Mouse (Mus musculus): ENCODE measurements at regions not wholly inside any gene's neighbourhood (a gene's known extent, or its start where the extent isn't known, plus 50 kb on each side); places are given as distances from the start of the nearest gene placed in this dataset.
"Not testable (repeated sequence)": the region's sequence is repeated elsewhere in the genome, so short reads cannot be mapped to it uniquely, and the experiment has no call there.

DNA sequence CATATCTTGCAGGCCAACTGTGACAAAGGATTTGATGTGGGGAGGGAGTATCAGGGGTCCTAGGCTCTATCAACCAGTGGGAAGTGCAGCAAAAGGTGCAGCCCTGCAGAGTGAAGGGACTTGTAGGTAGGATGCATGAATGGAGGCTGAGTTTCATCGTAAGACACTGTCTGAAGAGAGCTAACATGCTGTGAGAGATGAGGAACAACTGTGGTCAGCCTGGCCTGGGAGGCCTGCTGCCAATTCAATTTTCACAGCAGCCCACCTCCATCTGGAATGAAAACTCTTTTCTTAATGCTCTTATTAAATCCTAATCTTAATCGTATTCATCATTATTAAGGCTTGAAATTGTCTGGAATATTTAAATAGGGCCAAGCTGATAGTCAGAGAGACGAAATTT lies 622.1 kb upstream of the Brinp1 start:
- no peak for ATAC-seq (ENCODE audit: low FRiP score, low read depth)
- H3K9ac ChIP-seq, result no peak overlapping the region
- no peak overlapping the region for H3K4me3 ChIP-seq
- H3K27me3 ChIP-seq, result no peaks in the 10 kb centered on the region
- H3K27ac ChIP-seq (replicated peaks), result no peak overlapping the region
- no peaks in the 10 kb centered on the region for H3K36me3 ChIP-seq
- no peaks in the 10 kb centered on the region for H3K9me3 ChIP-seq
- H3K4me1 ChIP-seq (replicated peaks), result no peaks in the 10 kb centered on the region
- WGBS, result 68% methylated on average over 3 of the region's 3 CpGs
- H3K4me2 ChIP-seq, result no peak overlapping the region

DNA sequence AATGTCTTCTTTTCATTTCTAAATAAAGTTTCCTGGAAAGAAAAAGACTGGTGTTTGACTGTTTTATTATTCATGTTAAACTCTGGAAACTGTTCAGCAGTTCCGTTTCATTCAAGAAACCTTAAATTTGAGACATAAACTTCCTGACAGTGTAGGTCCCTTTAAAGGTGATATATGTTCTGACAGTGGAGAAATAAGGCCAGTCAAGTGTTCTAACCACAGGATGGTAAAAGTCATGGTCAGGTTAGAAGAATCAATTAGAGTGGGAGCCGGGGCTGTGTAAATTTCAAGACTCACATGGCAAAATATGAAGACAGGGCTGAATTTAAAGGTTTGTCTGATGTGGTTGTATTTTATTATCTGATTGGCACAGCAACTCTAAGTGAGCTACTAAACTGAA lies 593.9 kb upstream of the Brinp1 start:
- no peaks in the 10 kb centered on the region for H3K9me3 ChIP-seq
- no peak overlapping the region for H3K27ac ChIP-seq (replicated peaks)
- H3K4me2 ChIP-seq, result no peak overlapping the region
- no peaks in the 10 kb centered on the region for H3K36me3 ChIP-seq
- 87% methylated on average over 2 of the region's 2 CpGs for WGBS
- H3K4me1 ChIP-seq (replicated peaks), result no peaks in the 10 kb centered on the region
- no peak overlapping the region for H3K4me3 ChIP-seq
- H3K9ac ChIP-seq, result no peak overlapping the region
- no peaks in the 10 kb centered on the region for H3K27me3 ChIP-seq
- ATAC-seq (ENCODE audit: low FRiP score, low read depth), result no peak

DNA sequence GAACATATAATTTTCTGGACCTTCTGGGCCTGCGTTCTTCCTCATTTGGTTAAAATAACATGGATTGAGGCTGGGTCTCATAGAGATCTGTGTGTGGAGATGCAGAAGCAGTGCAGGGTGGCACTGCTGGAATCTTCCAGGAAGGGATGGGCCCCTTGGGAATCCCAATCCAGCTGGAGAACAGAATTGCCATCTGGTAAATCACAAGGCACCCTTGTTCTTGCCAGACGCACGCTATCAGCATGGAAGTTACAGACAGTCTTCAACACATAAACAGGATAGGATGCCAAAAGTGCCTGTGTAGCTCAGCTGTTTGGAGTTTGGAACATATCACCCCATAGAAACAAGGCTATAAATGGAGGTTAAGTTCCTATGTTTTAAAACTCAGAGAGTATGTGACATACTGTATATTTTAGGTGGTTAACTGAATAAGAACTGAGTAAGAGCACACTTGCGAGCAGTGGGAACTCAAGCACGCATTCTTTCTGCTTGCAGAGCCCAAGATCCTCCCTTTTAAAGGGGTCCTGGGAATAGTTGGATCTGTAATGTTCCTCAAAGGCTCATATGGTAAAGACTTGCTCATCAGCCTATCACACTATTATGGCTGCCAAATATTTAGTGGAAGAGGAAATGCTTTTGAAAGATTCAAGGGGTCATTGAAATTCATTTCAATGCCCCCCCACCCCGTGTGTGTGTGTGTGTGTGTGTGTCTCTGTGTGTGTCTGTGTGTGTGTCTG lies 584.1 kb upstream of the Brinp1 start:
- 84% methylated on average over 6 of the region's 6 CpGs for WGBS
- no peak overlapping the region for H3K9ac ChIP-seq
- H3K27me3 ChIP-seq, result no peaks in the 10 kb centered on the region
- no peak overlapping the region for H3K4me3 ChIP-seq
- no peaks in the 10 kb centered on the region for H3K4me1 ChIP-seq (replicated peaks)
- ATAC-seq (ENCODE audit: low FRiP score, low read depth), result no peak
- no peak overlapping the region for H3K27ac ChIP-seq (replicated peaks)
- no peak overlapping the region for H3K4me2 ChIP-seq
- no peaks in the 10 kb centered on the region for H3K36me3 ChIP-seq
- no peaks in the 10 kb centered on the region for H3K9me3 ChIP-seq

DNA sequence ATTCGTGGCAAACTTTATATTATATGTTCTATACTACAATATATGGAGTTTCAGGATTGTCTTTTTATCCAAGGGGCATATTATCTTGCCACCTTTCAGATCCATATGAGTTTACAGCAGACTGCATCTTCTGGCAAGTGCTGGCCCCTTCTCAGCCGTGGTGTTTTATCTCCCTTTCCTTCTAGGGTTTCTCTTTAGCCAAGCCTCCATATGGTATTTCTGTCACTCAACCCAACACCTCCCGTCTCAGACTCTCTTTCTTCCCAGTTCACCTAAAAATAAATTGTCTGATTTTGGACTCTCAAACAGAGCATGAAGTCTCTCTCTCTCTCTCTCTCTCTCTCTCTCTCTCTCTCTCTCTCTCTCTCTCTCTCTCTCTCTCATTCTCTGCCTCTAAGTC lies 578.9 kb upstream of the Brinp1 start:
- no peaks in the 10 kb centered on the region for H3K9me3 ChIP-seq
- H3K4me2 ChIP-seq, result no peak overlapping the region
- H3K4me3 ChIP-seq, result no peak overlapping the region
- H3K4me1 ChIP-seq (replicated peaks), result no peaks in the 10 kb centered on the region
- no peak overlapping the region for H3K9ac ChIP-seq
- no peaks in the 10 kb centered on the region for H3K27me3 ChIP-seq
- H3K36me3 ChIP-seq, result no peaks in the 10 kb centered on the region
- WGBS, result 74% methylated on average over 3 of the region's 3 CpGs
- no peak for ATAC-seq (ENCODE audit: low FRiP score, low read depth)
- no peak overlapping the region for H3K27ac ChIP-seq (replicated peaks)

DNA sequence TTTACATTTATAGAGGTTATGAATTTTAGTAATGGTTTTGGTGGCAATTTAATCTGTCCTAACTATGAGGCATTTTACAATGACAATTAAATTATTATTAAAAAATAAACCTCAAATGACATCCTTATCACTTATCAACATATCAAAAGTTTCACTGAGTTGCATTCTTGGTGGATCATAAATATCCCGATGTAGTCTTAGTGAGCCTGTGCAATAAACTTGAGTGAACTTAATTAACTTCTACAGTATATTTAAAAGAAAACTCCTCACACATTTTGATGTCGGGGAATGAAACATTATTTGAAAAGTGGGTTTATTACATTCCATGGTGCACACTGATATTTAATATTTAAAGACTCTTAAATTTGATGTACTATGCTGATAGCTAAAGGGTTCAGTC lies 568.9 kb upstream of the Brinp1 start:
- H3K9me3 ChIP-seq, result no peaks in the 10 kb centered on the region
- WGBS, result 74% methylated on average over 2 of the region's 2 CpGs
- H3K4me1 ChIP-seq (replicated peaks), result no peaks in the 10 kb centered on the region
- H3K36me3 ChIP-seq, result no peaks in the 10 kb centered on the region
- no peak overlapping the region for H3K9ac ChIP-seq
- H3K27ac ChIP-seq (replicated peaks), result no peak overlapping the region
- no peak overlapping the region for H3K4me2 ChIP-seq
- no peaks in the 10 kb centered on the region for H3K27me3 ChIP-seq
- no peak for ATAC-seq (ENCODE audit: low FRiP score, low read depth)
- H3K4me3 ChIP-seq, result no peak overlapping the region

DNA sequence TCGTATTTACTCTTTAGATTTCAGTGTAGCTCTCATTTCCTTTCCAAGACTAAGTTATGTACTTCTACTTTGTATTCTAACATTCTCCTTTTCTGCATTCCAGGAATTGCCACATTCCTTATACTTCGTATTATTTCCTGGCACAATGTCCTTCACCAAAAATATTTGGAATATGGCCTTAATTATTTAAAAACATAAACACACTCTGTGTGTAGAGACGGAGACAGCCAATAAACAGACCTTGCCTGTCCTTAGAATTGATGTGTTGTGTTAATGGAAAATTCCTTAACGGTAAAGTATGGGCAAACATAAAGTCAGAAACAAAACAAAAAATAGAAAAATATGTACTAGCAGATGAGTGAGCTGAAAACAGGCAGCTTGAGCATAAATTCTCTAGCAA lies 554.1 kb upstream of the Brinp1 start:
- WGBS, result 77% methylated on average over 4 of the region's 4 CpGs
- ATAC-seq (ENCODE audit: low FRiP score, low read depth), result no peak

DNA sequence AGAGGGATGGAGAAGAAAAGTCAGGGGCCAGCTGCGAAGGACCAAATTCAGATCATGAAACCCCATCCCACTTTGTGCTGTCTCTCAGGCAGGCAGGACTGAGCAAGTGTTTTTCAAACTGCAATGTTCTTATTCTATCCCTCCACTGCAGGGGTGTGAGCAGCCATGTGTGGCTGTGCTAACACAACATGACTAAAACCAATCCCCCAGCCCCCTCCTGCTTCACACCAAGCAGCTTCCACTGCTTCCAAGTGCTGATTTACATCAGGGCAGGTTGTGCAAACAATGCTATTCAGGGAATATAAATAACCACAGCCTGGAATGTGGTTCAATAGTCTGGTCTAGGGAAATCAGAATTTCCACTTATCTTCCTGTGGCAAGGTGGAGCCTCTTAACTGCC lies 517.0 kb upstream of the Brinp1 start:
- peak; percentile 51; the same call in 1 of the 2 replicates for ATAC-seq (ENCODE audit: low FRiP score, low read depth)
- H3K4me3 ChIP-seq, result no peak overlapping the region
- WGBS, result 93% methylated on average over 1 of the region's 1 CpGs
- no peaks in the 10 kb centered on the region for H3K36me3 ChIP-seq
- H3K27ac ChIP-seq (replicated peaks), result no peak overlapping the region
- no peak overlapping the region for H3K9ac ChIP-seq
- H3K4me1 ChIP-seq (replicated peaks), result peaks cover 6% of the 10 kb centered on the region; the same call in 1 of the 2 replicates
- H3K4me2 ChIP-seq, result no peak overlapping the region
- no peaks in the 10 kb centered on the region for H3K27me3 ChIP-seq
- no peaks in the 10 kb centered on the region for H3K9me3 ChIP-seq

More for the DNA sequence above, 554.1 kb upstream of the Brinp1 start:
- H3K4me2 ChIP-seq, result no peak overlapping the region
- no peaks in the 10 kb centered on the region for H3K9me3 ChIP-seq
- H3K4me1 ChIP-seq (replicated peaks), result no peaks in the 10 kb centered on the region
- H3K27me3 ChIP-seq, result no peaks in the 10 kb centered on the region
- H3K9ac ChIP-seq, result no peak overlapping the region
- H3K4me3 ChIP-seq, result no peak overlapping the region
- H3K36me3 ChIP-seq, result no peaks in the 10 kb centered on the region
- no peak overlapping the region for H3K27ac ChIP-seq (replicated peaks)

DNA sequence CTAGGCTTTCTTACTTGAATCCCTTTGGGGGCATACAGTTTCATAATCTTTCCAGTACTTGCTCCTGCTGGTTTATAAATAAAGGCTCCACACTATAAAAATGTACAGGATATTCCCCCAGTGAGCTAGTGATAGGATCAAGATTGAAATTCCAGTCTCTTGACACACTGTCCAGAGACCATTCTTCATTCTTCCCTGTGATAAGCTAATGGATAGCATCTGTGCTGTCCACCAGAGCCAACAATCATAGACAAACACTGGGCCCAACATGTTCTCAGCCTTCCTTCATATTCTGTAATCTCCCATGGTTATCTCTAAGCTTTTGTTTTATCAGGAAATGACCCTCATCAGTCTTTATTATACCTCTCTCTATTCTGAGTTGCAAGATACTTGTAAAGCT lies 505.8 kb upstream of the Brinp1 start:
- no peak for ATAC-seq (ENCODE audit: low FRiP score, low read depth)

DNA sequence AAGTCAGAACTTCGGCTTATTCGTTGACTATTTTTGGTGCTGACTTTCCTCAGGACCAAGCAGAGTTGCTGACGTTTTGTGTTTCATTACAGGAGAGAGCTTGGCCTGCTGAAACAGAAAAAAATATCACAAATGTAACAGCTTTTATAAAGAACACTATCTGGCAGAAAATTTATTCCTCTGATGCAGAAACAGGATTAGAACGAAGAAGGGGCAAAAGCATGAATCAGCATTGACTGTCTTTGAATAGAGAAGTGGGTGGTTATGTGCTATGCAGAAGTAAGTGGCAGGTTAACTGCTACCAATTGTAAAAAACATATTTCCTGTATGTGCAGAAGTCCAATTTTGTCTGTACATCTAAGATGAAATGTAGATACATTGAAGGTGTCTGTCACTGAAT lies 502.2 kb upstream of the Brinp1 start:
- Histone ChIP-seq H3K27me3 (no peaks in the 10 kb centered on the region), H3K4me3 (no peak overlapping the region), H3K27ac (replicated peaks) (no peak overlapping the region), H3K4me2 (no peak overlapping the region), H3K4me1 (replicated peaks) (no peaks in the 10 kb centered on the region), H3K9me3 (no peaks in the 10 kb centered on the region), H3K9ac (no peak overlapping the region), H3K36me3 (no peaks in the 10 kb centered on the region)
- WGBS, result 83% methylated on average over 4 of the region's 4 CpGs
- no peak for ATAC-seq (ENCODE audit: low FRiP score, low read depth)

More for the DNA sequence above, 505.8 kb upstream of the Brinp1 start:
- no peak overlapping the region for H3K9ac ChIP-seq
- H3K9me3 ChIP-seq, result no peaks in the 10 kb centered on the region
- no peaks in the 10 kb centered on the region for H3K36me3 ChIP-seq
- no peak overlapping the region for H3K27ac ChIP-seq (replicated peaks)
- H3K4me3 ChIP-seq, result no peak overlapping the region
- no peaks in the 10 kb centered on the region for H3K27me3 ChIP-seq
- H3K4me1 ChIP-seq (replicated peaks), result no peaks in the 10 kb centered on the region
- H3K4me2 ChIP-seq, result no peak overlapping the region

DNA sequence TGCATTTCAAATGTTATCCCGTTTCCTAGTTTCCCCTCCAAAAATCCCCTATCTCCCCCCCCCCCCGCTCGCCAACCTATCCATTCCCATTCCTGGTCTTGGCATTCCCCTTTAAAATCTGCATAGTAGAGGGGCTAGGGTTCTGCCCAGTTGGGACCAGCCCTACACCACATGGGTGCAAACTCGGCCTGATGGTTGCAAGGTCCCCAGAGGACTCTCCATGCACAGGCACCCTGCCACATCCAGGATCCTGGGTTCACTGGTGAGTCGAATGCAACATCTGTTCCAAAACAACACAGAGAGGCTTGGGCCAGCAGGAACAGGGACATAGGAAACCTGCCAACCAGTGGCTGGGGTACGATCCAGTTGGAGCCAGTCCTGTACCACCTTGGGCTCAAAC lies 492.0 kb upstream of the Brinp1 start:
- H3K4me2 ChIP-seq, result no peak overlapping the region
- H3K9ac ChIP-seq, result no peak overlapping the region
- WGBS, result 93% methylated on average over 6 of the region's 6 CpGs
- no peaks in the 10 kb centered on the region for H3K36me3 ChIP-seq
- ATAC-seq (ENCODE audit: low FRiP score, low read depth), result no peak
- no peaks in the 10 kb centered on the region for H3K27me3 ChIP-seq
- no peak overlapping the region for H3K27ac ChIP-seq (replicated peaks)
- H3K4me1 ChIP-seq (replicated peaks), result no peaks in the 10 kb centered on the region
- H3K9me3 ChIP-seq, result 0 out of 2 replicates have a peak, but pooled peaks cover 10% of the 10 kb centered on the region
- no peak overlapping the region for H3K4me3 ChIP-seq

DNA sequence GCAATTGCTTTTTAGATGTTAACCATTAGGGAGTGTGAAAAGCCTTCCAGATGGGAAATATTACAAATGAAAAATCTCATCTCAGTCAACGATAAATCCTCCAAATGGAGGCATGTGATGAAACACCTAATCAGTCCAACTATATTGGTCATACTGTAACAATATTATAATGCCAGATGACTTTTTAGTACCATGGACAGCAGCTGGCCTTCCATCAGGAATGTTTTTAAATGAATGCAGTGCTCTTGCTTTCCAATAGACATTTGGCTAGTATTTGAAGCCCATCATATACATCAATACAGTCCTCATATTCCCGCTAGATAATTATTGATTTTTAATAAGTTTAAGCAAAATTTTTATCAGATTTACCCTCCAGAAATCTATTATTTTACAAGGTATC lies 489.8 kb upstream of the Brinp1 start:
- Histone ChIP-seq H3K27me3 (no peaks in the 10 kb centered on the region), H3K9ac (no peak overlapping the region), H3K4me2 (no peak overlapping the region), H3K4me3 (no peak overlapping the region), H3K36me3 (no peaks in the 10 kb centered on the region), H3K9me3 (no peaks in the 10 kb centered on the region), H3K4me1 (replicated peaks) (no peaks in the 10 kb centered on the region), H3K27ac (replicated peaks) (no peak overlapping the region)
- ATAC-seq (ENCODE audit: low FRiP score, low read depth), result no peak
- WGBS, result 82% methylated on average over 2 of the region's 2 CpGs

DNA sequence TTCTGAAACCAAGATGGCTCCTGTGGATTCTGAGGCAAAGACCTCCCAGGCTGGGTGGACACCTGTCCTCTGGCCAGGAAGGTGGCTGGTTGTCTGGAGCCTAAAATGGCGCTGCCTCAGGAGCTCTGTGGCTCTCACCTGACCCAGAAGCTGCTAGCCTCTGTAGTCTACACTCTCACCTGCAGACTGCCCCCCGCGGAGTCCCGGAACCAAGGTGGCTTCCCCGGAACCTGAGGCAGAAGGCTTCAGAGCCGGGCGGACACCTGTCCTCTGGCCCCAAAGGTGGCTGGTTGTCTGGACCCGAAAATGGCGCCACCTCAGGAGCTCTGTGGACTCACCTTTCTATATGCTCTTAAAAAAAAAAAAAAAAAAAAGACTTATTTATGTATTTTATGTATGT lies 481.2 kb upstream of the Brinp1 start:
- no peak for ATAC-seq (ENCODE audit: low FRiP score, low read depth)
- H3K4me1 ChIP-seq (replicated peaks), result no peaks in the 10 kb centered on the region
- H3K4me2 ChIP-seq, result no peak overlapping the region
- no peaks in the 10 kb centered on the region for H3K27me3 ChIP-seq
- no peak overlapping the region for H3K27ac ChIP-seq (replicated peaks)
- no peaks in the 10 kb centered on the region for H3K9me3 ChIP-seq
- no peak overlapping the region for H3K9ac ChIP-seq
- H3K4me3 ChIP-seq, result no peak overlapping the region
- 97% methylated on average over 9 of the region's 9 CpGs for WGBS
- no peaks in the 10 kb centered on the region for H3K36me3 ChIP-seq

DNA sequence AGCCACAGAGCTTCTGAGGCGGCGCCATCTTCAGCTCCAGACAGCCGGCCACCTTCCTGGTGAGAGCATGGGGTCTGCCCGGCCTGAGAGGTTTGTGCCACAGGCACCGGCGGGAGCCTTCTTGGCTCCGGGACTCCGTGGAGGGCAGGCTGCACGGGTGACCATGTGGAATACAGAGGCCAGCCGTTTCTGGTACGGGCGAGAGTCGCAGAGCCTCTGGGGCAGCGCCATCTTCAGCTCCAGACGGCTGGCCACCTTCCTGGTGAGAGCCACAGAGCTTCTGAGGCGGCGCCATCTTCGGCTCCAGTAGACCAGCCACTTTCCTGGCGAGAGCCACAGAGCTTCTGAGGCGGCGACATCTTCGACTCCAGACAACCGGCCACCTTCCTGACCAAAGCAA lies 456.2 kb upstream of the Brinp1 start:
- not testable (repeated sequence) for H3K27ac ChIP-seq (replicated peaks); H3K36me3 ChIP-seq; H3K4me1 ChIP-seq (replicated peaks); H3K9me3 ChIP-seq; H3K4me3 ChIP-seq; ATAC-seq (ENCODE audit: low FRiP score, low read depth); H3K27me3 ChIP-seq; H3K4me2 ChIP-seq; H3K9ac ChIP-seq
- WGBS, result 95% methylated on average over 23 of the region's 23 CpGs
